Mouse (Mus musculus) hematopoietic multipotent progenitor cell, adult 10-12 weeks (in vitro differentiated cells): ENCODE results near the gene Gm20671. TPM values are rescaled to one million over a fixed set of nuclear protein-coding genes. Genes with fewer than 3 reads are reported as not detected.

ENCODE experiments used
- polyA plus RNA-seq: library from polyadenylated mRNA; stranded (reverse); fragments of >175 nt; gene quantifications from 2 replicates; pipeline ENCODE4 v1.2.3, GENCODE M21; 2012; ENCODE audit warnings: low replicate concordance

The Gm20671 gene
- 1.7 and 17.7 TPM in 2 replicates for polyA plus RNA-seq

DNA sequence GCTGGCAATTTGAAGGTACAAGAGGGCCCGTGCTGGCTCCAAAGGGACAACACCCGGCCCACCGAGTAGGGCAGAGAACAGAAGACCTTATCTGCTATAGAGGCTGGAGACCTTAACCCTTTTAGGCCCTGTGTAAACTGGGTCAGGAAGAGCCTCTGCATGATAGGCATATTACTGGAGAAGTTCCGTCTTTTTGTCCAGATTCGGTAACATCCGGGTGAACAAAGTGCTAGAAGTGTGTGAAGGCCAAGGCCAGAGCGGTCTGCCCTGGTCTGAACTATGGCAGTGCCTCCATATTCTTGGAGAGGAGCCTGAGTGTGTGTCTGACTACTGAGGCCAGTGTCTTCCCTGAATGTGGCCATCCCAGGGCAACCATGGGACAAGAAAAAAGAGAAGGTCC lies at the start of gene Gm20671:
Gene Gm20671, minus strand, starts transcription at position 101 of the 400 bp plus-strand sequence.

DNA sequence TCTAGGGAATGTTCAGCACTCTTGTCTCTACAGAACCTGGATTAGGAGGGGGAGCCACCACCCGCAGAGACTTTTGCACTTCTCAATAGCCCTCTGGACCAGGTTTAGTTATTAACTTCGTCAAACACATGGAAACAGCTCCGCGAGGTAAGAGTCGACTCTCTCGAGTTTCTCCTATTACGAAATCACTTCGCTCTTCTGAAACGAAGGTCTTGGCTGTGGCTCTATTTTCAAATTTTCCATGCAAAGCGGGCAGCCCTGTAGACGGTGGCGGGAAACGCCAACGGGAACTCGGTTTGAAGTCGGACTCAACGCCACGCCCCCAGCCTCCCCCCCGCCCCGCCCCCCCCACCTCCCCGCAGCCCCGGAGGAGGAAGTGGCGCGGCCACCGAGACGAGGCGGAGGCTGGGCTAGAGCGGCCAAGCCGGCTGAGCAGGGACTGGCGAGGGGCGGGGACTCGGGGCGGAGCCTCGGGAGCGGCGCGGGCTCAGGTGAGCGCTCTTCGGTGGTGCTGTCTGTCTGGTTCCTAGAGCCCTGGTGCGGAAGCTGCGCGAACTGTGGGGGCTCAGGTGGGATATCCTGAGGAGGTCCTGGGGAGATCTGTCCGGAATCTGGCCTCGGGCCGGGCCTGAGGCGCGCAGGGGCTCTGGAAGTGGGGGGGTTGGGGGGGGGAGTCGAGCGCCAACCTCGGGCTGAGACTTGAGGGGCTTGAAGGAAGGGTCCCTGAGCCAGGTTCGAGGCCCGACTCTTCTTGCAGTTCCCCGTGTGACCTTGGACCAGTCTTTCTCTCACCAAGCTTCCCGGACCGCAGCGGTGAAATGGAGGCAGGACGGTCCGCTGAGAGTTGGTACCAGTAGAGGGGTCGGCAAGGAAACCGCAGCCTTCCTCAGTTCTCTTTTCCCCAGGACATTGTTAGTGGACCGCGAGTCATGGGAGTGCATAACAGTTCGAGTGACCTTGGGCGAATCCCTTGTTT lies 36.6 kb upstream of the Gm20671 start, which contains the start of gene Depdc5:
Gene Depdc5, plus strand, starts transcription at position 449 of the 976 bp plus-strand sequence.

DNA sequence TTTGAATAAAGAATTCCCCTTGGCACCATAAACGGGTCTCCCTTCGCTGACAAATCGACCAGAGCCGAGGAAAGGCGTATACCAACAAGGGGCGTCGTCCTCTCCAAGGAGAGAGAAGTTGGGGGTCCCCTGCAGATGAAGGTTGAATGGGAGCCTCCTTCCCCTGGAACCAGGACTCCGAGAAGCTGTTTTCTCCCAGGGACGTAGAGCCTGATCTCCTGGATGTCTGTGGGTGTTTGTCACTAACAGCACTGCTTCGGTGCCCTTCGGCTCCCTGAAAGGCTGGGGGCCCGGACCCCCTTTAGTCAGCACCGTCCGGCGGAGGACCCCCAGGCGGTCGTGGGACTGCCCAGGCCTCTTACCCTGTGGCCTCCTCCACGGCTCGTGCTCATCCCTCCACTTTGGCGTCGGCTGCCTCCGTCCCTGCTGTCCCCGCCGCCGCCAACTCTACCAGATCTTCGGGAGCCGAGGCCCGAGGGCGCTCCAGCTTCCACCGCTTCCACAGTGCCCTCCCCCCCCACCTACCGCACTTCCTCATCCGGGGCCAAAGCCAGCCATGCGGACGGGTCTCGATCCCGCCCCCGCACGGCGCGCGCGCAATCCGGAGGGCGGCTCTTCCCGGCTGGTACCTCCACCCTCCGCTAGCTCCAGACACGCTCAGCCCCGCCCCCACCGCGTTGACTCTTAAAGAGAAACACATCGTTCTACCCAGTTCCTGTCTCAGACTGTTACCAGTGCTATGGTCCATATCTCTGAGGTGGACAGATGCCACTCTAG lies 27.0 kb upstream of the Gm20671 start, which contains the start of gene Prr14l:
Gene Prr14l, minus strand, starts transcription at position 526 of the 777 bp plus-strand sequence.

GRCm38 (mm10) chr5:32785313-32785915 lies 41.5 kb downstream of the Gm20671 start, which contains the start of gene Pisd:
Gene Pisd, minus strand, starts transcription at chr5:32785646.

Other genes with a start within 250 kb of the Gm20671 start
- gene Yes1, start 215.9 kb downstream of the Gm20671 start, polyA plus RNA-seq, result 0.31 and 0.45 TPM in 2 replicates
- 16.0 and 27.8 TPM in 2 replicates for gene Pisd, start 41.5 kb downstream of the Gm20671 start, polyA plus RNA-seq
- gene Prr14l, start 27.1 kb upstream of the Gm20671 start, polyA plus RNA-seq, result 37.5 and 76.1 TPM in 2 replicates
- gene Depdc5, start 36.6 kb upstream of the Gm20671 start, polyA plus RNA-seq, result 1.9 and 5.7 TPM in 2 replicates
- gene Ywhah, start 191.7 kb upstream of the Gm20671 start, polyA plus RNA-seq, result 50.2 and 99.1 TPM in 2 replicates